Mouse (Mus musculus) forebrain, postnatal 0 days (tissue): ENCODE measurements around the gene Mov10l1. TPM values are rescaled to one million over a fixed set of nuclear protein-coding genes. Genes with fewer than 3 reads are reported as not detected.

ENCODE experiments used
- ATAC-seq: fragments of 200-750 bp; cut with Nextera tagmentation; 2 replicates; pipeline ENCODE4 v1.8.0; 2017; ENCODE audit warnings: mild to moderate bottlenecking, moderate library complexity
- DNase-seq: peaks from one replicate; pipeline ENCODE4 v3.0.0-alpha.2; 2015
- H3K27ac ChIP-seq: fragments of 300-500 bp; sonication (generic); 2 replicates; pipeline ENCODE4 v1.5.1; 2014; ENCODE audit warnings: low read depth, mild to moderate bottlenecking, antibody characterized with exemption, low read length, moderate library complexity, mixed read lengths
- H3K27me3 ChIP-seq: fragments of 300-500 bp; sonication (generic); 2 replicates; pipeline ENCODE4 v1.6.1; 2014; ENCODE audit warnings: mild to moderate bottlenecking, low read length, mixed read lengths; ENCODE audit not compliant: insufficient read depth
- H3K36me3 ChIP-seq: fragments of 300-500 bp; sonication (generic); 2 replicates; pipeline ENCODE4 v1.6.1; 2014; ENCODE audit warnings: mild to moderate bottlenecking, moderate library complexity; ENCODE audit not compliant: insufficient read depth
- H3K4me1 ChIP-seq: fragments of 300-500 bp; sonication (generic); 2 replicates; pipeline ENCODE4 v1.6.1; 2014; ENCODE audit warnings: antibody characterized with exemption; ENCODE audit not compliant: insufficient read depth
- H3K4me2 ChIP-seq: fragments of 300-500 bp; sonication (generic); 2 replicates; pipeline ENCODE4 v1.6.1; 2014; ENCODE audit warnings: low read depth, mild to moderate bottlenecking, moderate library complexity
- H3K4me3 ChIP-seq: fragments of 300-500 bp; sonication (generic); 2 replicates; pipeline ENCODE4 v1.5.1; 2014; ENCODE audit warnings: low read depth, low read length, mixed read lengths
- H3K9ac ChIP-seq: fragments of 300-500 bp; sonication (generic); 2 replicates; pipeline ENCODE4 v1.6.1; 2014; ENCODE audit warnings: mild to moderate bottlenecking
- H3K9me3 ChIP-seq: fragments of 300-500 bp; sonication (generic); 2 replicates; pipeline ENCODE4 v1.6.1; 2016; ENCODE audit warnings: low read length
- CTCF ChIP-seq: sonication (generic); IDR thresholded peaks from 2 replicates; pipeline ENCODE4 v1.5.1; 2016; ENCODE audit warnings: antibody characterized with exemption, control low read depth, low read depth
- WGBS: fragments of 180-500 bp; shearing (Covaris S2); extraction: QIAGEN DNeasy Blood & Tissue Kit; methylation state at CpG from one replicate; pipeline ENCODE4 v1.1.7; 2014; 5-methylcytosine and 5-hydroxymethylcytosine counted together
- polyA plus RNA-seq: library from polyadenylated mRNA; unstranded; fragments of >200 nt; fragmentation: Nextera tagmentation; extraction: Ambion mirVana; gene quantifications from 2 replicates; pipeline ENCODE4 v1.2.1, GENCODE M21; 2015
- total RNA-seq: library from RNA; depleted of rRNA; stranded (reverse); fragments of >200 nt; gene quantifications from 2 replicates; pipeline ENCODE4 v1.2.3, GENCODE M21; 2014; rRNA removed

Gene Mov10l1
- total and polyA plus RNA-seq, 2 experiments from 2014 or later: 0.05 to 0.16 TPM

- H3K4me3 ChIP-seq: no peak overlapping the region
- H3K9me3 ChIP-seq: no peaks in the 10 kb centered on the region
- peaks cover 92% of the 10 kb centered on the region for H3K36me3 ChIP-seq
- H3K4me1 ChIP-seq: no peaks in the 10 kb centered on the region
- DNase-seq: no peak
- H3K9ac ChIP-seq: no peak overlapping the region
- H3K27ac ChIP-seq: no peak overlapping the region
- TF ChIP-seq CTCF: no peak
- no peaks in the 10 kb centered on the region for H3K27me3 ChIP-seq
- ATAC-seq: no peak
- no peak overlapping the region for H3K4me2 ChIP-seq
- WGBS: 64% methylated on average over 5 of the region's 5 CpGs
These were observed 119.9 kb downstream of the Mov10l1 start for GRCm38 (mm10) chr15:89102646-89103045.

DNA sequence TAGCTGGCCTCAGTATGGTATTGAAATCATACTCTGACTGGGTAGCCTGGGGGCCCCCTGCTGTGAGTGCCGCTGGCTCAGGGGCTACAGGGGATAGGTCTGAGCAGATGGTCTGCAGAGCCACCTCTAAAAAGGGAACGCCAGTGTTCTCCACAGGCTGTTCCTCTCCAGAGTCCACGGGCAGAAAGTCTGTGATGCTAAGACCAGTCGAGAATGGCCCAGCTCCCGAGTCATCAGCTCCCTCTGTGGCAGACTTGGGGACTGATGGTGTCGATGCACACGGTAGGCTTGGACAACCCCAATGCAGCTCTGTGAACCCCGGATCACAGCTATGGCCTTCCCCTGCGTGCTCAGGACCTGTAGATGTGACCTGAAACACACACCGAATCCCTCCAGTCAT is 121.2 kb downstream of the Mov10l1 start:
- H3K4me3 ChIP-seq: no peak overlapping the region
- H3K4me1 ChIP-seq: no peaks in the 10 kb centered on the region
- DNase-seq (no peak), ATAC-seq (no peak)
- no peaks in the 10 kb centered on the region for H3K9me3 ChIP-seq
- H3K27ac ChIP-seq: no peak overlapping the region
- H3K36me3 ChIP-seq: peaks cover 95% of the 10 kb centered on the region
- no peaks in the 10 kb centered on the region for H3K27me3 ChIP-seq
- WGBS: 85% methylated on average over 10 of the region's 10 CpGs
- H3K4me2 ChIP-seq: no peak overlapping the region
- no peak overlapping the region for H3K9ac ChIP-seq
- TF ChIP-seq CTCF: no peak

- ATAC-seq: no peak
- TF ChIP-seq CTCF: no peak
- no peak for DNase-seq
- Histone ChIP-seq H3K36me3 (peaks cover 95% of the 10 kb centered on the region), H3K27ac (no peak overlapping the region), H3K27me3 (no peaks in the 10 kb centered on the region), H3K4me3 (no peak overlapping the region), H3K9me3 (no peaks in the 10 kb centered on the region), H3K4me1 (no peaks in the 10 kb centered on the region), H3K9ac (no peak overlapping the region), H3K4me2 (no peak overlapping the region)
- WGBS: 97% methylated on average over 8 of the region's 8 CpGs
These were observed 121.7 kb downstream of the Mov10l1 start for GRCm38 (mm10) chr15:89104425-89104824.

Other genes with a start within 250 kb of the Mov10l1 start
- 56.8 and 63.6 TPM in 2 replicates for gene Brd1, start 248.7 kb upstream of the Mov10l1 start, total RNA-seq
- gene Brd1, start 248.7 kb upstream of the Mov10l1 start, polyA plus RNA-seq: 10.6 and 13.0 TPM in 2 replicates
- gene Zbed4, start 231.2 kb upstream of the Mov10l1 start, total RNA-seq: 21.8 and 28.7 TPM in 2 replicates
- gene Zbed4, start 231.2 kb upstream of the Mov10l1 start, polyA plus RNA-seq: 4.0 and 6.1 TPM in 2 replicates
- gene Alg12, start 163.6 kb upstream of the Mov10l1 start, total RNA-seq: 10.2 and 11.9 TPM in 2 replicates
- 5.5 and 7.6 TPM in 2 replicates for gene Alg12, start 163.6 kb upstream of the Mov10l1 start, polyA plus RNA-seq
- gene Creld2, start 163.3 kb upstream of the Mov10l1 start, total RNA-seq: 30.9 and 31.6 TPM in 2 replicates
- gene Creld2, start 163.3 kb upstream of the Mov10l1 start, polyA plus RNA-seq: 40.2 and 43.9 TPM in 2 replicates
- gene Pim3, start 120.7 kb upstream of the Mov10l1 start, total RNA-seq: 65.5 and 70.6 TPM in 2 replicates
- 61.9 and 65.2 TPM in 2 replicates for gene Pim3, start 120.7 kb upstream of the Mov10l1 start, polyA plus RNA-seq
- gene Ttll8, start 28.5 kb upstream of the Mov10l1 start, total RNA-seq: 0.15 and 0.52 TPM in 2 replicates
- gene Ttll8, start 28.5 kb upstream of the Mov10l1 start, polyA plus RNA-seq: 0.05 and 0.29 TPM in 2 replicates
- gene Mlc1, start 3.9 kb upstream of the Mov10l1 start, total RNA-seq: 70.6 and 86.6 TPM in 2 replicates
- 59.4 and 69.7 TPM in 2 replicates for gene Mlc1, start 3.9 kb upstream of the Mov10l1 start, polyA plus RNA-seq
- gene Panx2, start 76.8 kb downstream of the Mov10l1 start, total RNA-seq: 8.1 and 10.7 TPM in 2 replicates
- gene Panx2, start 76.8 kb downstream of the Mov10l1 start, polyA plus RNA-seq: 4.1 and 6.3 TPM in 2 replicates
- 33.5 and 35.0 TPM in 2 replicates for gene Trabd, start 92.2 kb downstream of the Mov10l1 start, total RNA-seq
- gene Trabd, start 92.2 kb downstream of the Mov10l1 start, polyA plus RNA-seq: 17.1 and 21.9 TPM in 2 replicates
- 45.9 and 47.9 TPM in 2 replicates for gene Selenoo, start 106.2 kb downstream of the Mov10l1 start, total RNA-seq
- 19.6 and 20.7 TPM in 2 replicates for gene Selenoo, start 106.2 kb downstream of the Mov10l1 start, polyA plus RNA-seq
- 24.6 and 42.4 TPM in 2 replicates for gene Tubgcp6, start 140.2 kb downstream of the Mov10l1 start, total RNA-seq
- gene Tubgcp6, start 140.2 kb downstream of the Mov10l1 start, polyA plus RNA-seq: 7.4 and 8.8 TPM in 2 replicates
- gene Hdac10, start 145.8 kb downstream of the Mov10l1 start, total RNA-seq: 33.1 and 44.3 TPM in 2 replicates
- 27.9 and 30.1 TPM in 2 replicates for gene Hdac10, start 145.8 kb downstream of the Mov10l1 start, polyA plus RNA-seq
- gene Mapk12, start 157.8 kb downstream of the Mov10l1 start, total RNA-seq: 1.8 and 3.4 TPM in 2 replicates
- 2.0 and 2.8 TPM in 2 replicates for gene Mapk12, start 157.8 kb downstream of the Mov10l1 start, polyA plus RNA-seq
- 35.2 and 35.8 TPM in 2 replicates for gene Mapk11, start 166.7 kb downstream of the Mov10l1 start, total RNA-seq
- 16.2 and 21.3 TPM in 2 replicates for gene Mapk11, start 166.7 kb downstream of the Mov10l1 start, polyA plus RNA-seq
- 126 and 138 TPM in 2 replicates for gene Plxnb2, start 197.9 kb downstream of the Mov10l1 start, total RNA-seq
- 45.2 and 52.8 TPM in 2 replicates for gene Plxnb2, start 197.9 kb downstream of the Mov10l1 start, polyA plus RNA-seq
- gene Dennd6b, start 213.6 kb downstream of the Mov10l1 start, total RNA-seq: 73.7 and 89.6 TPM in 2 replicates
- 43.4 and 53.3 TPM in 2 replicates for gene Dennd6b, start 213.6 kb downstream of the Mov10l1 start, polyA plus RNA-seq
- gene Ppp6r2, start 228.6 kb downstream of the Mov10l1 start, total RNA-seq: 252 and 296 TPM in 2 replicates
- gene Ppp6r2, start 228.6 kb downstream of the Mov10l1 start, polyA plus RNA-seq: 70.0 and 77.2 TPM in 2 replicates